Mouse (Mus musculus) liver, embryonic 14.5 days (tissue): ENCODE results near the gene Zfp296. TPM values are rescaled to one million over a fixed set of nuclear protein-coding genes. Genes with fewer than 3 reads are reported as not detected.
A peak's percentile ranks its signal among the peaks of the same experiment; 100 is the strongest.

Source experiments
- ATAC-seq: fragments of 200-750 bp; cut with Nextera tagmentation; 2 replicates; pipeline ENCODE4 v1.8.0; 2017; ENCODE audit warnings: moderate number of reproducible peaks, mild to moderate bottlenecking, moderate library complexity; ENCODE audit not compliant: insufficient read depth
- DNase-seq, 3 experiments: peaks; one replicate each; pipeline ENCODE4 v3.0.0-alpha.2; 2012 to 2013; ENCODE audit warnings: low read depth in 3 of 3, low spot score in 3 of 3
- H3K27ac ChIP-seq: fragments of 300-500 bp; sonication (generic); 2 replicates; pipeline ENCODE4 v1.5.1; 2014; ENCODE audit warnings: moderate library complexity, mild to moderate bottlenecking, control low read depth, inconsistent platforms
- H3K27me3 ChIP-seq: fragments of 300-500 bp; sonication (generic); 2 replicates; pipeline ENCODE4 v1.6.1; 2014; ENCODE audit warnings: mild to moderate bottlenecking, low read length, moderate library complexity; ENCODE audit not compliant: control insufficient read depth, insufficient read depth
- H3K36me3 ChIP-seq: fragments of 300-500 bp; sonication (generic); replicated peaks from 2 replicates; pipeline ENCODE4 v1.6.1; 2014; ENCODE audit warnings: low read depth; ENCODE audit not compliant: control insufficient read depth, insufficient read depth
- H3K4me1 ChIP-seq, 2 experiments: fragments of 200-500 bp in 1 of 2; fragments of 300-500 bp in 1 of 2; sonication (generic) in 1 of 2; replicated peaks; 2 replicates each; pipeline ENCODE4 v1.6.1; 2012 to 2014; ENCODE audit warnings: antibody characterized with exemption in 1 of 2, inconsistent platforms in 1 of 2, low read length in 1 of 2; ENCODE audit not compliant: control insufficient read depth in 2 of 2, insufficient read depth in 2 of 2
- H3K4me2 ChIP-seq: fragments of 300-500 bp; sonication (generic); 2 replicates; pipeline ENCODE4 v1.6.1; 2014; ENCODE audit warnings: low read depth, mild to moderate bottlenecking, control low read depth, moderate library complexity
- H3K4me3 ChIP-seq, 2 experiments: fragments of 200-500 bp in 1 of 2; fragments of 300-500 bp in 1 of 2; sonication (generic) in 1 of 2; 2 replicates each; pipeline ENCODE4 v1.5.1; 2012 to 2014; ENCODE audit warnings: low read depth in 2 of 2, low read length in 2 of 2, mild to moderate bottlenecking in 2 of 2, control low read depth in 1 of 2, inconsistent platforms in 1 of 2, moderate library complexity in 1 of 2; ENCODE audit not compliant: insufficient read depth in 1 of 2
- H3K9ac ChIP-seq: fragments of 300-500 bp; sonication (generic); replicated peaks from 2 replicates; pipeline ENCODE4 v1.6.1; 2014; ENCODE audit warnings: mild to moderate bottlenecking, control low read depth, moderate library complexity
- H3K9me3 ChIP-seq: fragments of 300-500 bp; sonication (generic); 2 replicates; pipeline ENCODE4 v1.6.1; 2016; ENCODE audit warnings: low read length, mixed read lengths; ENCODE audit not compliant: control insufficient read depth
- CTCF ChIP-seq: IDR thresholded peaks from 2 replicates; pipeline ENCODE4 v1.5.1; 2016; ENCODE audit warnings: antibody characterized with exemption, low read depth, control low read depth
- EP300 ChIP-seq: IDR thresholded peaks from 2 replicates; pipeline ENCODE4 v1.6.1; 2016; ENCODE audit warnings: antibody characterized with exemption, low read depth
- WGBS: fragments of 180-500 bp; shearing (Covaris S2); extraction: QIAGEN DNeasy Blood & Tissue Kit; methylation state at CpG from one replicate; pipeline ENCODE4 v1.1.7; 2014; ENCODE audit not compliant: insufficient replicate concordance; 5-methylcytosine and 5-hydroxymethylcytosine counted together
- polyA plus RNA-seq, 2 experiments: library from polyadenylated mRNA; depleted of rRNA in 1 of 2; stranded (reverse) in 1 of 2; unstranded in 1 of 2; fragments of >200 nt; fragmentation: Nextera tagmentation in 1 of 2; extraction: Ambion mirVana in 1 of 2; gene quantifications; 2 replicates each; pipeline versions ENCODE4 v1.2.1 to v1.2.3; 2012 to 2014

The Zfp296 gene
- polyA plus RNA-seq, 2 experiments = 0.41 to 0.66 TPM

DNA sequence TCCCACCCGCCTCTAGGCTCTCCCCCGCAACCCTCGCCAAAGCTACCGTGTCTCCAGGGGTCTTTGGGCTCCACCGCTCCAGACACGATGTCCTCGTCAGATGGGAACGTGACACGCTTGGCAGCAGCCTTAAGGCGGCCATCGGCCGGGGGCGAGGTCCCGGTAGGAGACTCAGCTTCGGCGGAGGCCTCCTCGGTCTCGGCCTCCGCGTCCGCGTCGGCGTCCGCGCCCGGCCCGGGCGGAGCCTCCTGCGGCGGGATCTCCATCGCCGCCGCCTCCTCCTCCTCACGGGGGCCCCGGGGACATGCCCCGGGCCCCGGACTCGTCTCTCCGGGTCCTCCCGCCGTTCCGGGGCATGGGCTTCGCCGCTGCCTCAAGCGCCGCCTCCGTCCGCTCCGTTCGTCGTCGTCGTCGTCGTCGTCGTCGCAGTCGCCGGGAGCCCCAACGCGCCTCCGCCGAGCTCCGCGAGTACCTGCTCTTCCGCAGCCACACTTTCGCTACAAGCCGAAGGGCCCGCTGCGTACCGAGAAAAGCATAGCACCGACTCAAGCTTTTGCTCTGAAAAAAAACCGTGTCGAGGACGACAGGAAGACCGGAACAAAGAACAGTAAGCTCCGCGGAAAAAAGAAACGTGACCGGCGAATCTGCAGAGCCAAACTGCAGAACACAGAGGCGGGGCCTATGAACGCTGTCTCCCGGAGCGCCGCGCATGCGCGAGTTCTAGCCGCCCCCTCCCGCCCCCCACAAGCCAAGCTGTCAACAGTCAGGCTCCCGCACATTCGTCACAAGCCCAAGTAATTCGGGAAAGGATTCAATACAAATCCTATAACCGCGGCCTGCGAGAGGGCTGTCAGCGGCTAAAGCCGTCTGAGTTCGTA lies 15.1 kb upstream of the Zfp296 start:
- Histone ChIP-seq H3K4me3 (peak overlapping the region; percentile 95 to 96), H3K27ac (peak overlapping the region; percentile 97), H3K4me2 (peak overlapping the region; percentile 94), H3K9ac (peak overlapping the region; percentile 94), H3K27me3 (no peaks in the 10 kb centered on the region), H3K9me3 (peaks cover 4% of the 10 kb centered on the region), H3K36me3 (peaks cover 27% of the 10 kb centered on the region), H3K4me1 (peaks cover 43 to 57% of the 10 kb centered on the region in 2 experiments)
- WGBS = under 1% methylated on average over 100 of the region's 102 CpGs
- peak; percentile 85 to 88 (median 86) for DNase-seq
- TF ChIP-seq CTCF (no peak), EP300 (no peak)
- ATAC-seq = peak; percentile 81

DNA sequence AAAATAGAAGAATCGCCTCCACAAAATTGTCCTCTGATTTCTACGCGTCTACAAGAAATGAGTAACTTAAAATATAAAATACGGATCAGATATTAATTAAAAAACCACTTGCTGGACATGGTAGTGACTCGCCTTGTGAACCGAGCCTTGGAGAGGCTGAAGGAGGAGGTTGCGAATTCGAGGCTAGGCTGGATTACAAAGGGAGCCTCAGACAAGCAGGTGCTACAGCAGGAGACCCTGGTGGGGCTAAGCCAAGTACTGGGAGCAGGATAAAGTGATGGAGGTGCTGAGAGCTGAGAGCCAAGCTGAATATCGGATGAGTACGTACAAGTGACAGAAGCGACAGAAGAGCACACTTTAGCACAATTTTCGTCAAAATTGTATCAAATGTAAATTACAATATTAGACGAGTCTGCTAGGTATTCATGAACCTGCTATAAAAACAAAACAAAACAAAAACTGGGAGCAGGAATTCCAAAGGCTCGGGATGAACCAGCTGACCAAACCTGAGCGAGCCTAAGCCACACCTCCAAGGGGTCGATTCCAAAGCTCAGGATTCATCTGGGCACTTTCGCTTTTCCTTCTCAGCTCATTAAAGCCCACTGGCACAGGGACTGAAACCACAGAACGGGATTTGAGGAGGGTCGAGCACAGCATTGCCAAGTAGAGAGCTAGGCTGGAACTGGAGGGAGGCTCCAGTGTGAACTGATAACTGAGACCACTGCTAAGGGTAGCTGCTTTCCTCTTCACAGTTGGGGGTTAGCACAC lies 14.3 kb upstream of the Zfp296 start, which contains the start of gene Ppp1r37:
Ppp1r37 (minus strand) TSS at position 434 of the 768 bp plus-strand sequence.
- ATAC-seq = no peak
- Histone ChIP-seq H3K36me3 (peaks cover 22% of the 10 kb centered on the region), H3K27ac (peak within 1 kb of the TSS; percentile 97), H3K4me2 (peak within 1 kb of the TSS; percentile 94), H3K9ac (peak within 1 kb of the TSS; percentile 94), H3K4me1 (peaks cover 43 to 54% of the 10 kb centered on the region in 2 experiments), H3K9me3 (peaks cover 4% of the 10 kb centered on the region), H3K4me3 (peak within 1 kb of the TSS; percentile 95 to 96), H3K27me3 (no peaks in the 10 kb centered on the region)
- no peak for DNase-seq
- WGBS = 5% methylated on average over 19 of the region's 19 CpGs
- TF ChIP-seq CTCF (no peak), EP300 (no peak)

- Histone ChIP-seq H3K9ac (peak overlapping the region; percentile 94), H3K4me1 (peaks cover 35 to 43% of the 10 kb centered on the region in 2 experiments), H3K4me2 (peak overlapping the region; percentile 94), H3K27ac (peak overlapping the region; percentile 97), H3K36me3 (peaks cover 16% of the 10 kb centered on the region), H3K27me3 (no peaks in the 10 kb centered on the region), H3K4me3 (peak overlapping the region; percentile 3 to 95; a peak in 2 of 4 replicates), H3K9me3 (peaks cover 4% of the 10 kb centered on the region)
- DNase-seq (peak; percentile 80 to 83 (median 82)), ATAC-seq (peak; percentile 80)
- TF ChIP-seq EP300 (peak; percentile 93), CTCF (no peak)
- 18% methylated on average over 3 of the region's 3 CpGs for WGBS
Measured at GRCm38 (mm10) chr7:19563884-19564283, 13.2 kb upstream of the Zfp296 start.

GRCm38 (mm10) chr7:19564455-19564854 lies 12.6 kb upstream of the Zfp296 start:
- Histone ChIP-seq H3K36me3 (peaks cover 17% of the 10 kb centered on the region), H3K9me3 (peaks cover 4% of the 10 kb centered on the region), H3K27ac (peak overlapping the region; percentile 97), H3K4me2 (peak overlapping the region; percentile 94), H3K4me1 (peaks cover 32 to 38% of the 10 kb centered on the region in 2 experiments), H3K9ac (peak overlapping the region; percentile 94), H3K27me3 (no peaks in the 10 kb centered on the region), H3K4me3 (peak overlapping the region in 1 of 2 experiments; percentile 95; a peak in 2 of 4 replicates)
- no peak for ATAC-seq
- 83% methylated on average over 4 of the region's 4 CpGs for WGBS
- TF ChIP-seq EP300 (no peak), CTCF (peak; percentile 49; the same call in 1 of the 2 replicates)
- no peak for DNase-seq

DNA sequence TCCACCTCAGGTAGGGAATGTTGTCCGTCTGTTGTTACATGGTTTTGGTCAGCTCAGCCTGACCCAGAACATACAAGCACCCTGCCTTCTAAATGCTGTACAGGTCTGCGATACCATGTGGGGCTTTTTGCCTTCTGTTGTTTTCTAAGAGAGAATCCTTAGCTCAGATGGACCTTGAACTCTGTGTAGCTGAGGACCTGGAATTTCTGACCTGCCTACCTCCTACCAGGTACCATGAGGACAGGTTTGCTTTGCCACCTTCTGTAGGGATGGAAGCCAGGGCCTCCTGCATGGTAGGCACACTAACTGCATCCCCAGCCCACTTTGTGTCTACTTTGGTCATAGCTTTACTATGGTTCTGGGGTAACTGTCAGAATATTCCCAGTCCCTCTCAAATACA lies 11.3 kb upstream of the Zfp296 start:
- no peak for TF ChIP-seq EP300
- no peak for TF ChIP-seq CTCF
- H3K9ac ChIP-seq = no peak overlapping the region
- H3K9me3 ChIP-seq = peaks cover 4% of the 10 kb centered on the region
- H3K4me1 ChIP-seq = peaks cover 28 to 29% of the 10 kb centered on the region in 2 experiments
- DNase-seq (no peak), ATAC-seq (no peak)
- no peaks in the 10 kb centered on the region for H3K27me3 ChIP-seq
- WGBS = 89% methylated on average over 2 of the region's 2 CpGs
- H3K36me3 ChIP-seq = peaks cover 25% of the 10 kb centered on the region
- H3K4me3 ChIP-seq = no peak overlapping the region
- no peak overlapping the region for H3K4me2 ChIP-seq
- peak overlapping the region; percentile 44 for H3K27ac ChIP-seq
